Mouse (Mus musculus) heart, postnatal 10 days (tissue): ENCODE data around the gene Pde4d. TPM values are rescaled to one million over a fixed set of nuclear protein-coding genes. Genes with fewer than 3 reads are reported as not detected.
A peak's percentile ranks its signal among the peaks of the same experiment; 100 is the strongest.

Experiments used
- DNase-seq, 2 experiments: peaks; one replicate each; pipeline ENCODE4 v3.0.0; 2021
- intact Hi-C: fragments of 180-260 bp; cut with DNase I; formaldehyde crosslinking; loops from one replicate; pipeline ENCODE4 v1.15.1; 2025
- total RNA-seq, 2 experiments: library from RNA; stranded (reverse); gene quantifications; 2 replicates each; pipeline ENCODE4 v1.2.3; 2021

The Pde4d gene
- total RNA-seq, 2 experiments from 2014 or later = 42.0 to 50.9 TPM

- no peak for DNase-seq
- intact Hi-C loops = no loop called here
Observed at GRCm38 (mm10) chr13:109533838-109534523, 1084.2 kb downstream of the Pde4d start.

GRCm38 (mm10) chr13:109534709-109535284 is 1085.0 kb downstream of the Pde4d start:
- DNase-seq = no peak
- intact Hi-C loops = no loop called here

- DNase-seq = no peak
- intact Hi-C loops = no loop called here
Observed at GRCm38 (mm10) chr13:109536636-109537035, 1086.9 kb downstream of the Pde4d start.

GRCm38 (mm10) chr13:109539371-109539770 is 1089.6 kb downstream of the Pde4d start:
- no peak for DNase-seq
- intact Hi-C loops = no loop called here

- intact Hi-C loops = no loop called here
- no peak for DNase-seq
Observed at GRCm38 (mm10) chr13:109544646-109545045, 1094.9 kb downstream of the Pde4d start.

GRCm38 (mm10) chr13:109546337-109546736 is 1096.6 kb downstream of the Pde4d start:
- intact Hi-C loops = loop anchor here (2.0 kb wide), 2 partner anchors 190 to 204 kb away; no protein-coding TSS in a partner anchor

GRCm38 (mm10) chr13:109547006-109547587 is 1097.3 kb downstream of the Pde4d start:
- intact Hi-C loops = loop anchor here (1.0 to 2.0 kb wide), 3 partner anchors 190 to 318 kb away; no protein-coding TSS in a partner anchor

More at GRCm38 (mm10) chr13:109546337-109546736, 1096.6 kb downstream of the Pde4d start:
- no peak for DNase-seq

GRCm38 (mm10) chr13:109547700-109548099 is 1098.0 kb downstream of the Pde4d start:
- DNase-seq = peak; percentile 74 to 86
- intact Hi-C loops = loop anchor here (1.0 to 2.0 kb wide), 3 partner anchors 191 to 318 kb away; no protein-coding TSS in a partner anchor

More at GRCm38 (mm10) chr13:109547006-109547587, 1097.3 kb downstream of the Pde4d start:
- DNase-seq = no peak

GRCm38 (mm10) chr13:109548263-109548662 is 1098.5 kb downstream of the Pde4d start:
- peak in 1 of 2 experiments; percentile 20 for DNase-seq
- intact Hi-C loops = no loop called here

- intact Hi-C loops = no loop called here
- no peak for DNase-seq
Observed at GRCm38 (mm10) chr13:109548771-109549555, 1099.2 kb downstream of the Pde4d start.

- intact Hi-C loops = no loop called here
- no peak for DNase-seq
Observed at GRCm38 (mm10) chr13:109551836-109552235, 1102.1 kb downstream of the Pde4d start.

- intact Hi-C loops = loop anchor here (5.0 kb wide), 2 partner anchors 182 to 202 kb away; no protein-coding TSS in a partner anchor
- no peak for DNase-seq
Observed at GRCm38 (mm10) chr13:109555513-109555912, 1105.8 kb downstream of the Pde4d start.

GRCm38 (mm10) chr13:109556853-109557252 is 1107.1 kb downstream of the Pde4d start:
- DNase-seq = no peak
- intact Hi-C loops = loop anchor here (5.0 kb wide), 2 partner anchors 180 to 200 kb away; no protein-coding TSS in a partner anchor

- peak; percentile 29 to 55 for DNase-seq
- intact Hi-C loops = loop anchor here (2.0 to 5.0 kb wide), 3 partner anchors 52 to 199 kb away; no protein-coding TSS in a partner anchor
Observed at GRCm38 (mm10) chr13:109558341-109559257, 1108.9 kb downstream of the Pde4d start.

GRCm38 (mm10) chr13:109560261-109560660 is 1110.5 kb downstream of the Pde4d start:
- DNase-seq = no peak
- intact Hi-C loops = no loop called here

GRCm38 (mm10) chr13:109568638-109569468 is 1119.1 kb downstream of the Pde4d start:
- no peak for DNase-seq
- intact Hi-C loops = no loop called here

GRCm38 (mm10) chr13:109569491-109569890 is 1119.7 kb downstream of the Pde4d start:
- intact Hi-C loops = no loop called here

GRCm38 (mm10) chr13:109576725-109577124 is 1127.0 kb downstream of the Pde4d start:
- intact Hi-C loops = no loop called here
- DNase-seq = no peak

More at GRCm38 (mm10) chr13:109569491-109569890, 1119.7 kb downstream of the Pde4d start:
- no peak for DNase-seq
